Comparison of ENCODE assay signal across 15 mouse cellular contexts in genomic region chr10:117444761-117445160, GRCm38 (mm10).
"Had no signal": no experiment of that assay in that cellular context is flagged by ENCODE, and none has a peak within 500 bp of the region (broad histone marks: within the 10 kb centered on the region; RNA-seq: fewer than 3 reads in every experiment).

No protein-coding gene starts in this region.

- DNase-seq: retina, postnatal 1 day; right cerebral cortex, adult 18-20 months; right cerebral cortex, postnatal 14 days; right cerebral cortex, postnatal 25 days; right cerebral cortex, postnatal 4 days; spleen, adult 18-20 months; thymus, adult 18-20 months; thymus, adult 2 months; thymus, postnatal 14 days; thymus, postnatal 25 days; thymus, postnatal 36 days; thymus, postnatal 4 days had no signal

- H3K4me1 ChIP-seq: stomach, embryonic 15.5 days had no signal

- H3K27me3 ChIP-seq: neural tube, embryonic 15.5 days; stomach, embryonic 15.5 days had no signal

- H3K9me3 ChIP-seq: neural tube, embryonic 15.5 days; stomach, embryonic 15.5 days had no signal

- H3K36me3 ChIP-seq: neural tube, embryonic 15.5 days; stomach, embryonic 15.5 days had no signal

- H3K4me2 ChIP-seq: neural tube, embryonic 15.5 days; stomach, embryonic 15.5 days had no signal

- H3K9ac ChIP-seq: neural tube, embryonic 15.5 days; stomach, embryonic 15.5 days had no signal

- H3K4me3 ChIP-seq: neural tube, embryonic 15.5 days; stomach, embryonic 15.5 days had no signal

- H3K27ac ChIP-seq: neural tube, embryonic 15.5 days; stomach, embryonic 15.5 days; stomach, postnatal 0 days had no signal
